Mouse (Mus musculus) limb, embryonic 12.5 days (tissue): ENCODE results near the gene Lamc2. TPM values are rescaled to one million over a fixed set of nuclear protein-coding genes. Genes with fewer than 3 reads are reported as not detected.

Source experiments
- ATAC-seq: fragments of 200-750 bp; cut with Nextera tagmentation; 2 replicates; pipeline ENCODE4 v1.8.0; 2017; ENCODE audit warnings: low read depth, moderate TSS enrichment; ENCODE audit not compliant: insufficient number of reproducible peaks, insufficient read depth, low FRiP score, low TSS enrichment
- H3K27ac ChIP-seq: fragments of 300-500 bp; sonication (generic); 2 replicates; pipeline ENCODE4 v1.5.1; 2016; ENCODE audit warnings: mild to moderate bottlenecking, moderate library complexity
- H3K27me3 ChIP-seq: fragments of 300-500 bp; sonication (generic); 2 replicates; pipeline ENCODE4 v1.6.1; 2016; ENCODE audit warnings: mild to moderate bottlenecking, moderate library complexity
- H3K36me3 ChIP-seq: fragments of 300-500 bp; sonication (generic); 2 replicates; pipeline ENCODE4 v1.6.1; 2016; ENCODE audit warnings: mild to moderate bottlenecking, moderate library complexity
- H3K4me1 ChIP-seq: fragments of 300-500 bp; sonication (generic); replicated peaks from 2 replicates; pipeline ENCODE4 v1.6.1; 2016
- H3K4me2 ChIP-seq: fragments of 300-500 bp; sonication (generic); 2 replicates; pipeline ENCODE4 v1.6.1; 2016; ENCODE audit warnings: mild to moderate bottlenecking, moderate library complexity
- H3K4me3 ChIP-seq: fragments of 300-500 bp; sonication (generic); replicated peaks from 2 replicates; pipeline ENCODE4 v1.5.1; 2016; ENCODE audit warnings: mild to moderate bottlenecking
- H3K9ac ChIP-seq: fragments of 300-500 bp; sonication (generic); replicated peaks from 2 replicates; pipeline ENCODE4 v1.6.1; 2016; ENCODE audit warnings: mild to moderate bottlenecking, moderate library complexity
- H3K9me3 ChIP-seq: fragments of 300-500 bp; sonication (generic); 2 replicates; pipeline ENCODE4 v1.6.1; 2016; ENCODE audit warnings: mild to moderate bottlenecking, moderate library complexity
- WGBS: fragments of 180-500 bp; shearing (Covaris S2); methylation state at CpG from one replicate; pipeline ENCODE4 v1.1.7; 2016; 5-methylcytosine and 5-hydroxymethylcytosine counted together
- polyA plus RNA-seq: library from polyadenylated mRNA; unstranded; fragments of >200 nt; fragmentation: Nextera tagmentation; extraction: Ambion mirVana; gene quantifications from 2 replicates; pipeline ENCODE4 v1.2.1, GENCODE M21; 2016

Lamc2 gene
- polyA plus RNA-seq, 1 experiment from 2014 or later: 5.8 TPM

DNA sequence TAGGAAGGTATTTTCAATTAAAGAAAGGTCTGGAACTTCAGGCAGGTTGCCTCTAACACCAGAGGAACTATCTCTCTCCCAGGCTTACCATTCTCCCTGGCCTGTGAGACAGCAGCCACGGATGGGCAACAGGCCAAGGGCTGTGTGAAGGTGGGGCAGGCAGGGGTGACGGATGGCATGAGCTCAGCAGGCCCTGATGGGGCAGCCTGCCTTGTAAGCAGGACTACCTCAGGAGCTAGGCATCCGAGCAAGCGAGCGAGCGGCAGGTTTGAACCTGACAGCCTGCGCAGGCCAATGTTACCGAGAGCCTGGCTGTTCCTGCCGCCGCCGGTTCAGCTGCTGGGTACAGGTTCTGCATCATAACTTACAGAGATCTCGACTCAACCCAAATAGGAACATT is 11.4 kb downstream of the Lamc2 start:
- Histone ChIP-seq H3K4me2 (no peak overlapping the region), H3K9me3 (no peaks in the 10 kb centered on the region), H3K27ac (no peak overlapping the region), H3K4me3 (no peak overlapping the region), H3K9ac (no peak overlapping the region), H3K4me1 (peaks cover 12% of the 10 kb centered on the region), H3K36me3 (no peaks in the 10 kb centered on the region), H3K27me3 (no peaks in the 10 kb centered on the region)
- ATAC-seq: no peak; the same call in 1 of the 2 replicates
- WGBS: 41% methylated on average over 12 of the region's 12 CpGs

GRCm38 (mm10) chr1:153173276-153173675 is 13.0 kb downstream of the Lamc2 start:
- Histone ChIP-seq H3K4me1 (peaks cover 12% of the 10 kb centered on the region), H3K36me3 (no peaks in the 10 kb centered on the region), H3K27ac (peak overlapping the region; percentile 12; the same call in 1 of the 2 replicates), H3K9ac (no peak overlapping the region), H3K4me2 (no peak overlapping the region), H3K27me3 (no peaks in the 10 kb centered on the region), H3K4me3 (no peak overlapping the region), H3K9me3 (no peaks in the 10 kb centered on the region)
- 80% methylated on average over 3 of the region's 3 CpGs for WGBS
- ATAC-seq: no peak

DNA sequence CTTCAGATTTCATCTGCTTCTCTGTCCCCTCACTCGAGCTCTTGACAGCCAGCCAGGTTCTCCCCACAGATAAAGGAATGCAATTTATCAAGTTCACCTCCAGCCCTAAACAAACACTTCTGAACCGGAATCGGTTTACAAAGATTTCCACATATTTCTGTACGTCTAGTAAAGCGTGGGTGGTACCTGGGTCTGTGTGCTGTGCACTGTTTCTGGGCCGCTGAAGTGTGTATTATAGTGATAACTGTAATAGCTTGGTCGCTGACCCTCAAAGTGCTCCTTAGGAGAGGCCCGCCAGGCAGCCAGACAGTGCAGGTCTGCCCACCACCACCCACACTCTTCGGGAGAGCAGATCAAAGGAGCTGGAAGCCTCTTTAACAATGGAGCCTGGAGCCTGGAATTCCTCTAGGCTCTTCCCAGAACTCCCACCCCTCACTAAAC is 13.9 kb downstream of the Lamc2 start:
- Histone ChIP-seq H3K4me1 (peaks cover 12% of the 10 kb centered on the region), H3K9ac (no peak overlapping the region), H3K27ac (peak overlapping the region; percentile 12), H3K4me2 (peak overlapping the region; percentile 10; the same call in 1 of the 2 replicates), H3K4me3 (no peak overlapping the region), H3K36me3 (no peaks in the 10 kb centered on the region), H3K27me3 (no peaks in the 10 kb centered on the region), H3K9me3 (no peaks in the 10 kb centered on the region)
- 11% methylated on average over 9 of the region's 9 CpGs for whole genome bisulfite sequencing
- ATAC-seq: no peak; the same call in 1 of the 2 replicates

DNA sequence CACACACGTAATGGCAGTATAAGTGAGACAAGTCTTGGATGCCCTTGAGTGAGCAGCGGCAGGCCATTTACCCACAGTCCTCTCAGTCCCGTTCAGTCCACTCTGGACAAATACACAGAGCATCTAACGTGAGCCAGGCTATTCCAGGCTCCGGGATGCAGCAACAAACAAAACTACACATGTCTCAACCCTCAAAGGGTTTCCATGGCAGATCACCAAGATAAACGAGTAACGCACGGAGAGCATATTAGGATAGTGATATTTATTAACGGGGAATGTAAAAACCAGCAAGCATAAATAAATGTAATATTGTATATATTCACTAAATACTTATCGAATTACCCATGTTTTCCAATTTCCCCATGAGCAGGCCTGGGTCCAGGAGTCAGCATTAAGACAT is 15.2 kb downstream of the Lamc2 start:
- Histone ChIP-seq H3K27ac (no peak overlapping the region), H3K4me1 (peaks cover 12% of the 10 kb centered on the region), H3K36me3 (no peaks in the 10 kb centered on the region), H3K4me3 (no peak overlapping the region), H3K27me3 (no peaks in the 10 kb centered on the region), H3K9me3 (no peaks in the 10 kb centered on the region), H3K4me2 (no peak overlapping the region), H3K9ac (no peak overlapping the region)
- ATAC-seq: no peak
- WGBS: 85% methylated on average over 10 of the region's 10 CpGs

- Histone ChIP-seq H3K27ac (no peak overlapping the region), H3K4me3 (no peak overlapping the region), H3K36me3 (no peaks in the 10 kb centered on the region), H3K4me1 (peaks cover 11% of the 10 kb centered on the region), H3K9ac (no peak overlapping the region), H3K27me3 (no peaks in the 10 kb centered on the region), H3K4me2 (no peak overlapping the region), H3K9me3 (no peaks in the 10 kb centered on the region)
- WGBS: 82% methylated on average over 5 of the region's 5 CpGs
- ATAC-seq: no peak
Measured at GRCm38 (mm10) chr1:153168293-153168692, 18.0 kb downstream of the Lamc2 start.

DNA sequence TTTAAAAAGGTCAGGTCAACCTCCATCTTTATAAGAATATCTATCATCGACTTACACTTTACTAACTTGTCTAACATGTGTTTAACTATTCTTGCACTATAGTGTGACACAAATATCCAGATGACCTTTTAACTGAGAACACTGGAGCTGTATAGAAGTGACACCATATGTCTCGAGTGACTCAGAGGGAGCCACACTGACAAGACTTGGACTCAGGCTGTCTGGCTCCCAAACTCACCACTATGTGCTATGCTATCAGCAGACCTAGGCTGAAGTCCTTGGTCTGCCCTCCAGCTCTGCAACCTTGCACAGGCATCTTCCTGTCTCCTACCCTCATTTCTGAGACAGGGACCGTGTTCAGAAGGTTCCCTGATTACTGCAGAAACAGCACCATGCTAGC is 22.4 kb downstream of the Lamc2 start:
- ATAC-seq: no peak
- H3K4me3 ChIP-seq: no peak overlapping the region
- 47% methylated on average over 3 of the region's 3 CpGs for WGBS
- H3K4me1 ChIP-seq: no peaks in the 10 kb centered on the region
- H3K36me3 ChIP-seq: no peaks in the 10 kb centered on the region
- H3K9me3 ChIP-seq: no peaks in the 10 kb centered on the region
- no peak overlapping the region for H3K4me2 ChIP-seq
- no peak overlapping the region for H3K9ac ChIP-seq
- H3K27me3 ChIP-seq: no peaks in the 10 kb centered on the region
- no peak overlapping the region for H3K27ac ChIP-seq

DNA sequence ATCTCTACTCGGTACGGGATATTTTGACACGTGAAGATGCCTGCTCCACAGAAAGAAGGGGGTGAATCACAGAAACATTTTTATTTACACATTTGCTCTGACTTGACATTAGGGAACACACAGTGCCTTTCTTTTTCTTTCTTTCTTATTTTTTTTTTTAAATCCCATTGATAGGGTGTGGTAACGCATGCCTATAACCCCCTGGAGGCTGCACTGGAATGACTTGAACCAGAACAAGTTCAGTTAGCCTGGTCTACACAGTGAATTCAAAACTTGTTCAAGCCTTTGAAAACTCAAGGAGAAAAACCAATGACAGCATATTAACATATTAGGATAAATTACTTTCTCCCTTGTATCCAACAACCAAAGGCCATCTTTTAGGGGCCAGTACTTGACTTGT is 27.1 kb downstream of the Lamc2 start:
- 90% methylated on average over 4 of the region's 4 CpGs for WGBS

GRCm38 (mm10) chr1:153157021-153157623 is 29.1 kb downstream of the Lamc2 start:
- Histone ChIP-seq H3K36me3 (no peaks in the 10 kb centered on the region), H3K4me2 (no peak overlapping the region), H3K9me3 (no peaks in the 10 kb centered on the region), H3K27ac (no peak overlapping the region), H3K4me3 (no peak overlapping the region), H3K4me1 (peaks cover 6% of the 10 kb centered on the region), H3K27me3 (no peaks in the 10 kb centered on the region), H3K9ac (no peak overlapping the region)
- ATAC-seq: no peak
- WGBS: 72% methylated on average over 5 of the region's 5 CpGs

More for the DNA sequence above, 27.1 kb downstream of the Lamc2 start:
- Histone ChIP-seq H3K4me3 (no peak overlapping the region), H3K9me3 (no peaks in the 10 kb centered on the region), H3K4me2 (no peak overlapping the region), H3K27me3 (no peaks in the 10 kb centered on the region), H3K27ac (no peak overlapping the region), H3K4me1 (no peaks in the 10 kb centered on the region), H3K9ac (no peak overlapping the region), H3K36me3 (no peaks in the 10 kb centered on the region)
- ATAC-seq: no peak

DNA sequence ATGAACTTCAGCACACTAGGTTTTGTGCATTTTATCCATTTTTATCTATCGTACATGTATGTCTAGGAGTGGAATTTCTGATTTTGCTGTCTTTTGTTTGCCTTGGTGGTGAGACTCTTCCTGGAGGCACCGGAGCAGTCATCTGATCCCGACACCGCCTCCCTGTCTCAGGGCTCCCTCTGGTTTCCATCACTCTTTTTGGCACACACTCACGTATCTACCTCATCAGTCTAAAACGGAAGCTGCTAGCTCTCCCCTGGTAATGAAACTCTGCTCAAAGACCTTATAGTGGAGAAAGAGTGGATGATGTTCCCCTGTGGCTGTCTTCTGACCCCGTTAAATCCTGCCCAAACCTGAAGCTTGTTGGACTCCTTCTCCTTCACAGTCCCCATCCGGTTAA is 30.9 kb downstream of the Lamc2 start:
- Histone ChIP-seq H3K4me1 (peaks cover 6% of the 10 kb centered on the region), H3K9me3 (no peaks in the 10 kb centered on the region), H3K4me2 (no peak overlapping the region), H3K27ac (no peak overlapping the region), H3K9ac (no peak overlapping the region), H3K27me3 (no peaks in the 10 kb centered on the region), H3K36me3 (no peaks in the 10 kb centered on the region), H3K4me3 (no peak overlapping the region)
- ATAC-seq: no peak
- 80% methylated on average over 8 of the region's 8 CpGs for WGBS

GRCm38 (mm10) chr1:153153619-153154137 is 32.6 kb downstream of the Lamc2 start:
- H3K27me3 ChIP-seq: no peaks in the 10 kb centered on the region
- 73% methylated on average over 10 of the region's 10 CpGs for WGBS
- H3K9ac ChIP-seq: no peak overlapping the region
- no peak overlapping the region for H3K4me2 ChIP-seq
- no peak overlapping the region for H3K4me3 ChIP-seq
- ATAC-seq: no peak
- peaks cover 6% of the 10 kb centered on the region for H3K4me1 ChIP-seq
- H3K9me3 ChIP-seq: no peaks in the 10 kb centered on the region
- H3K27ac ChIP-seq: no peak overlapping the region
- H3K36me3 ChIP-seq: no peaks in the 10 kb centered on the region

- Histone ChIP-seq H3K9me3 (no peaks in the 10 kb centered on the region), H3K27me3 (no peaks in the 10 kb centered on the region), H3K4me3 (no peak overlapping the region), H3K36me3 (no peaks in the 10 kb centered on the region), H3K4me1 (peaks cover 6% of the 10 kb centered on the region), H3K4me2 (no peak overlapping the region), H3K27ac (no peak overlapping the region), H3K9ac (no peak overlapping the region)
- ATAC-seq: no peak
- 86% methylated on average over 7 of the region's 7 CpGs for WGBS
Measured at GRCm38 (mm10) chr1:153152594-153152993, 33.7 kb downstream of the Lamc2 start.

DNA sequence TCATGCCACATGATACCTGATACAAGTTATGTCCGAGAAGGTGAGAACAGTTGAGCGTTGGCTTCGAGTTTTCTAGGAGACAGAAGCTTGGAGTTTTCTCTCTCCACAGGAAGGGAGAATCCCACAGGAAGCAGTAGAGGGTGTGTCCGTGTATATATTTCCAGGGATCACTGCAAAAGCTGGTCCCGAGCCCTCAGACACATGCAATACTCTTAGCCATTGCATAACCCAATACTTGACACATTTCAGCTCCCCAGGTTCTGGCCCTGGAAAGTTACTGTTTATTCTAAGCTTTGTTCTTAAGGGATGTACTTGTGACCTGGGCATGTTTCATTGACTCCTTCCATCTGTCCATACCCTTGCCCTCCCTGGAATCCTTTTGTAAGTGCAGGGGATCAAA is 40.5 kb downstream of the Lamc2 start:
- Histone ChIP-seq H3K4me1 (peaks cover 7% of the 10 kb centered on the region), H3K9ac (no peak overlapping the region), H3K9me3 (no peaks in the 10 kb centered on the region), H3K36me3 (no peaks in the 10 kb centered on the region), H3K4me2 (no peak overlapping the region), H3K4me3 (no peak overlapping the region), H3K27ac (no peak overlapping the region), H3K27me3 (no peaks in the 10 kb centered on the region)
- 84% methylated on average over 5 of the region's 5 CpGs for WGBS
- no peak for ATAC-seq
